Mouse (Mus musculus) intestine, embryonic 16.5 days (tissue): ENCODE measurements at regions not wholly inside any gene's neighbourhood (a gene's known extent, or its start where the extent isn't known, plus 50 kb on each side); places are given as distances from the start of the nearest gene placed in this dataset.
"Not testable (repeated sequence)": the region's sequence is repeated elsewhere in the genome, so short reads cannot be mapped to it uniquely, and the experiment has no call there.

ENCODE experiments used
- ATAC-seq: fragments of 200-750 bp; cut with Nextera tagmentation; 2 replicates; pipeline ENCODE4 v1.8.0; 2017; ENCODE audit warnings: moderate TSS enrichment, moderate library complexity
- H3K27ac ChIP-seq: fragments of 300-500 bp; sonication (generic); 2 replicates; pipeline ENCODE4 v1.5.1; 2014; ENCODE audit warnings: mild to moderate bottlenecking, low read length
- H3K27me3 ChIP-seq: fragments of 300-500 bp; sonication (generic); replicated peaks from 2 replicates; pipeline ENCODE4 v1.6.1; 2014; ENCODE audit warnings: low read length, control low read depth, mixed read lengths; ENCODE audit not compliant: control insufficient read depth, insufficient read depth
- H3K36me3 ChIP-seq: fragments of 300-500 bp; sonication (generic); 2 replicates; pipeline ENCODE4 v1.6.1; 2014; ENCODE audit warnings: low read length, control low read depth; ENCODE audit not compliant: control insufficient read depth, insufficient read depth
- H3K4me1 ChIP-seq: fragments of 300-500 bp; sonication (generic); 2 replicates; pipeline ENCODE4 v1.6.1; 2014; ENCODE audit warnings: low read length, control low read depth, mixed read lengths; ENCODE audit not compliant: control insufficient read depth, insufficient read depth
- H3K4me2 ChIP-seq: fragments of 300-500 bp; sonication (generic); 2 replicates; pipeline ENCODE4 v1.6.1; 2014; ENCODE audit warnings: low read depth, low read length, control low read depth
- H3K4me3 ChIP-seq: fragments of 300-500 bp; sonication (generic); 2 replicates; pipeline ENCODE4 v1.5.1; 2014; ENCODE audit warnings: mild to moderate bottlenecking, low read length
- H3K9ac ChIP-seq: fragments of 300-500 bp; sonication (generic); 2 replicates; pipeline ENCODE4 v1.6.1; 2014; ENCODE audit warnings: low read depth, low read length
- H3K9me3 ChIP-seq: fragments of 300-500 bp; sonication (generic); 2 replicates; pipeline ENCODE4 v1.6.1; 2016; ENCODE audit warnings: low read length, control low read depth; ENCODE audit not compliant: control insufficient read depth
- WGBS: fragments of 180-500 bp; shearing (Covaris S2); extraction: QIAGEN DNeasy Blood & Tissue Kit; methylation state at CpG from one replicate; pipeline ENCODE4 v1.1.7; 2014; 5-methylcytosine and 5-hydroxymethylcytosine counted together

- H3K9me3 ChIP-seq, result no peaks in the 10 kb centered on the region
- H3K4me2 ChIP-seq, result no peak overlapping the region
- no peak for ATAC-seq
- H3K4me3 ChIP-seq, result no peak overlapping the region
- no peak overlapping the region for H3K27ac ChIP-seq
- WGBS, result 82% methylated on average over 14 of the region's 14 CpGs
- no peaks in the 10 kb centered on the region for H3K27me3 ChIP-seq
- H3K9ac ChIP-seq, result no peak overlapping the region
- H3K4me1 ChIP-seq, result no peaks in the 10 kb centered on the region
- H3K36me3 ChIP-seq, result no peaks in the 10 kb centered on the region
Measured at GRCm38 (mm10) chr5:148803772-148804171, 125.3 kb downstream of the Katnal1 start.

- H3K4me2 ChIP-seq, result no peak overlapping the region
- H3K9ac ChIP-seq, result no peak overlapping the region
- WGBS, result 81% methylated on average over 9 of the region's 9 CpGs
- H3K27me3 ChIP-seq, result no peaks in the 10 kb centered on the region
- no peaks in the 10 kb centered on the region for H3K9me3 ChIP-seq
- no peaks in the 10 kb centered on the region for H3K4me1 ChIP-seq
- H3K27ac ChIP-seq, result no peak overlapping the region
- ATAC-seq, result no peak
- no peak overlapping the region for H3K4me3 ChIP-seq
- no peaks in the 10 kb centered on the region for H3K36me3 ChIP-seq
Measured at GRCm38 (mm10) chr5:148802720-148803119, 126.4 kb downstream of the Katnal1 start.

- no peaks in the 10 kb centered on the region for H3K4me1 ChIP-seq
- no peak overlapping the region for H3K27ac ChIP-seq
Measured at GRCm38 (mm10) chr5:148798541-148798940, 130.6 kb downstream of the Katnal1 start.

GRCm38 (mm10) chr5:148796072-148796471, 133.0 kb downstream of the Katnal1 start:
- H3K9ac ChIP-seq, result no peak overlapping the region
- 16% methylated on average over 4 of the region's 4 CpGs for WGBS
- no peak overlapping the region for H3K27ac ChIP-seq
- ATAC-seq, result no peak
- H3K9me3 ChIP-seq, result no peaks in the 10 kb centered on the region
- no peak overlapping the region for H3K4me3 ChIP-seq
- H3K4me1 ChIP-seq, result peaks cover 4% of the 10 kb centered on the region; the same call in 1 of the 2 replicates
- no peaks in the 10 kb centered on the region for H3K36me3 ChIP-seq
- no peaks in the 10 kb centered on the region for H3K27me3 ChIP-seq
- H3K4me2 ChIP-seq, result no peak overlapping the region

More at GRCm38 (mm10) chr5:148798541-148798940, 130.6 kb downstream of the Katnal1 start:
- Histone ChIP-seq H3K4me2 (no peak overlapping the region), H3K4me3 (no peak overlapping the region), H3K36me3 (no peaks in the 10 kb centered on the region), H3K27me3 (no peaks in the 10 kb centered on the region), H3K9ac (no peak overlapping the region), H3K9me3 (no peaks in the 10 kb centered on the region)
- WGBS, result 57% methylated on average over 6 of the region's 6 CpGs
- ATAC-seq, result no peak

GRCm38 (mm10) chr5:148794465-148794864, 134.7 kb downstream of the Katnal1 start:
- peak; percentile 53 for ATAC-seq
- Histone ChIP-seq H3K27ac (no peak overlapping the region), H3K4me2 (no peak overlapping the region), H3K9ac (no peak overlapping the region), H3K27me3 (no peaks in the 10 kb centered on the region), H3K9me3 (no peaks in the 10 kb centered on the region), H3K4me3 (no peak overlapping the region), H3K4me1 (peaks cover 4% of the 10 kb centered on the region; the same call in 1 of the 2 replicates), H3K36me3 (no peaks in the 10 kb centered on the region)
- 33% methylated on average over 15 of the region's 15 CpGs for WGBS

- Histone ChIP-seq H3K9ac (no peak overlapping the region), H3K9me3 (no peaks in the 10 kb centered on the region), H3K27me3 (no peaks in the 10 kb centered on the region), H3K36me3 (no peaks in the 10 kb centered on the region), H3K4me1 (peaks cover 4% of the 10 kb centered on the region; the same call in 1 of the 2 replicates), H3K4me2 (no peak overlapping the region), H3K27ac (no peak overlapping the region), H3K4me3 (no peak overlapping the region)
- no peak for ATAC-seq
- 16% methylated on average over 14 of the region's 14 CpGs for WGBS
Measured at GRCm38 (mm10) chr5:148792736-148793440, 136.2 kb downstream of the Katnal1 start.

GRCm38 (mm10) chr5:148791651-148792050, 137.5 kb downstream of the Katnal1 start:
- 47% methylated on average over 6 of the region's 6 CpGs for WGBS
- Histone ChIP-seq H3K4me3 (no peak overlapping the region), H3K9ac (no peak overlapping the region), H3K27ac (no peak overlapping the region), H3K27me3 (no peaks in the 10 kb centered on the region), H3K4me1 (peaks cover 4% of the 10 kb centered on the region; the same call in 1 of the 2 replicates), H3K9me3 (no peaks in the 10 kb centered on the region), H3K36me3 (no peaks in the 10 kb centered on the region), H3K4me2 (no peak overlapping the region)
- ATAC-seq, result no peak

GRCm38 (mm10) chr5:148790343-148790742, 138.8 kb downstream of the Katnal1 start:
- not testable (repeated sequence) for H3K4me3 ChIP-seq, H3K9me3 ChIP-seq, H3K27ac ChIP-seq, H3K36me3 ChIP-seq, ATAC-seq, H3K4me1 ChIP-seq, H3K4me2 ChIP-seq, H3K27me3 ChIP-seq, H3K9ac ChIP-seq
- 71% methylated on average over 6 of the region's 6 CpGs for WGBS

GRCm38 (mm10) chr5:148789823-148790222, 139.3 kb downstream of the Katnal1 start:
- no peaks in the 10 kb centered on the region for H3K9me3 ChIP-seq
- H3K27ac ChIP-seq, result no peak overlapping the region; the same call in 1 of the 2 replicates
- peaks cover 4% of the 10 kb centered on the region; the same call in 1 of the 2 replicates for H3K4me1 ChIP-seq
- H3K4me3 ChIP-seq, result no peak overlapping the region
- no peak for ATAC-seq
- no peak overlapping the region for H3K4me2 ChIP-seq
- 78% methylated on average over 5 of the region's 5 CpGs for WGBS
- H3K27me3 ChIP-seq, result no peaks in the 10 kb centered on the region
- H3K9ac ChIP-seq, result no peak overlapping the region
- H3K36me3 ChIP-seq, result no peaks in the 10 kb centered on the region
